Mouse (Mus musculus) limb, embryonic 11.5 days (tissue): ENCODE results near the gene Arid3b. TPM values are rescaled to one million over a fixed set of nuclear protein-coding genes. Genes with fewer than 3 reads are reported as not detected.
A peak's percentile ranks its signal among the peaks of the same experiment; 100 is the strongest.

Source experiments
- ATAC-seq: fragments of 200-750 bp; cut with Nextera tagmentation; 2 replicates; pipeline ENCODE4 v1.8.0; 2017; ENCODE audit warnings: low read depth; ENCODE audit not compliant: insufficient number of reproducible peaks, low FRiP score, low TSS enrichment
- DNase-seq: peaks from one replicate; pipeline ENCODE4 v3.0.0-alpha.2; 2015; ENCODE audit warnings: low spot score
- H3K27ac ChIP-seq: fragments of 300-500 bp; sonication (generic); replicated peaks from 2 replicates; pipeline ENCODE4 v1.5.1; 2014; ENCODE audit warnings: low read depth, mild to moderate bottlenecking, low read length
- H3K27me3 ChIP-seq: fragments of 300-500 bp; sonication (generic); 2 replicates; pipeline ENCODE4 v1.6.1; 2014; ENCODE audit warnings: mild to moderate bottlenecking, low read length, mixed read lengths; ENCODE audit not compliant: control insufficient read depth, insufficient read depth
- H3K36me3 ChIP-seq: fragments of 300-500 bp; sonication (generic); 2 replicates; pipeline ENCODE4 v1.6.1; 2014; ENCODE audit warnings: mild to moderate bottlenecking, low read length, moderate library complexity, mixed read lengths; ENCODE audit not compliant: control insufficient read depth, insufficient read depth
- H3K4me1 ChIP-seq: fragments of 300-500 bp; sonication (generic); 2 replicates; pipeline ENCODE4 v1.6.1; 2014; ENCODE audit warnings: low read length, mixed read lengths; ENCODE audit not compliant: control insufficient read depth, insufficient read depth
- H3K4me2 ChIP-seq: fragments of 300-500 bp; sonication (generic); 2 replicates; pipeline ENCODE4 v1.6.1; 2014; ENCODE audit warnings: low read depth, mild to moderate bottlenecking, moderate library complexity; ENCODE audit not compliant: severe bottlenecking
- H3K4me3 ChIP-seq: fragments of 300-500 bp; sonication (generic); 2 replicates; pipeline ENCODE4 v1.5.1; 2014; ENCODE audit warnings: low read depth, low read length
- H3K9ac ChIP-seq: fragments of 300-500 bp; sonication (generic); 2 replicates; pipeline ENCODE4 v1.6.1; 2014; ENCODE audit warnings: mild to moderate bottlenecking, low read length
- H3K9me3 ChIP-seq: fragments of 300-500 bp; sonication (generic); 2 replicates; pipeline ENCODE4 v1.6.1; 2016; ENCODE audit warnings: low read length; ENCODE audit not compliant: control insufficient read depth
- WGBS: fragments of 180-500 bp; shearing (Covaris S2); extraction: QIAGEN DNeasy Blood & Tissue Kit; methylation state at CpG from one replicate; pipeline ENCODE4 v1.1.7; 2014; 5-methylcytosine and 5-hydroxymethylcytosine counted together
- polyA plus RNA-seq: library from polyadenylated mRNA; unstranded; fragments of >200 nt; fragmentation: Nextera tagmentation; extraction: Ambion mirVana; gene quantifications from 2 replicates; pipeline ENCODE4 v1.2.1, GENCODE M21; 2014

Arid3b gene
- polyA plus RNA-seq, 1 experiment from 2014 or later = 35.8 TPM

- peak within 1 kb of the TSS; percentile 97 for H3K4me2 ChIP-seq
- H3K4me1 ChIP-seq = peaks cover 21% of the 10 kb centered on the region
- under 1% methylated on average over 93 of the region's 93 CpGs for WGBS
- DNase-seq (peak; percentile 75), ATAC-seq (peak; percentile 53; the same call in 1 of the 2 replicates)
- peak within 1 kb of the TSS; percentile 96 for H3K27ac ChIP-seq
- H3K4me3 ChIP-seq = peak within 1 kb of the TSS; percentile 93
- H3K36me3 ChIP-seq = peaks cover under 1% of the 10 kb centered on the region; the same call in 1 of the 2 replicates
- no peaks in the 10 kb centered on the region for H3K27me3 ChIP-seq
- no peaks in the 10 kb centered on the region for H3K9me3 ChIP-seq
- H3K9ac ChIP-seq = peak within 1 kb of the TSS; percentile 90
Observed at GRCm38 (mm10) chr9:57765364-57766351, 70.9 kb downstream of the Arid3b start, which contains the start of gene Clk3. TSS of gene Clk3 (minus strand) at chr9:57765860.

GRCm38 (mm10) chr9:57764974-57765363 lies 71.6 kb downstream of the Arid3b start:
- Histone ChIP-seq H3K36me3 (peaks cover 6% of the 10 kb centered on the region; the same call in 1 of the 2 replicates), H3K9ac (peak overlapping the region; percentile 90)
- peak; percentile 89 for ATAC-seq

GRCm38 (mm10) chr9:57764147-57764973 lies 72.2 kb downstream of the Arid3b start:
- peak overlapping the region; percentile 96 for H3K27ac ChIP-seq
- ATAC-seq (peak; percentile 72; the same call in 1 of the 2 replicates), DNase-seq (peak; percentile 35)
- no peaks in the 10 kb centered on the region for H3K9me3 ChIP-seq
- under 1% methylated on average over 56 of the region's 57 CpGs for WGBS
- peaks cover 11% of the 10 kb centered on the region for H3K36me3 ChIP-seq
- peak overlapping the region; percentile 93 for H3K4me3 ChIP-seq
- peak overlapping the region; percentile 97 for H3K4me2 ChIP-seq
- H3K27me3 ChIP-seq = no peaks in the 10 kb centered on the region
- peaks cover 21% of the 10 kb centered on the region for H3K4me1 ChIP-seq
- peak overlapping the region; percentile 90 for H3K9ac ChIP-seq

More at GRCm38 (mm10) chr9:57764974-57765363, 71.6 kb downstream of the Arid3b start:
- WGBS = under 1% methylated on average over 45 of the region's 45 CpGs
- peak overlapping the region; percentile 97 for H3K4me2 ChIP-seq
- peak overlapping the region; percentile 93 for H3K4me3 ChIP-seq
- H3K4me1 ChIP-seq = peaks cover 21% of the 10 kb centered on the region
- H3K9me3 ChIP-seq = no peaks in the 10 kb centered on the region
- DNase-seq = peak; percentile 96
- H3K27ac ChIP-seq = peak overlapping the region; percentile 96
- H3K27me3 ChIP-seq = no peaks in the 10 kb centered on the region

GRCm38 (mm10) chr9:57762563-57762991 lies 74.0 kb downstream of the Arid3b start:
- peaks cover 21% of the 10 kb centered on the region for H3K4me1 ChIP-seq
- no peak overlapping the region for H3K4me3 ChIP-seq
- DNase-seq (peak; percentile 33), ATAC-seq (no peak)
- no peak overlapping the region for H3K9ac ChIP-seq
- 0 out of 2 replicates have a peak overlapping the region, but pooled peaks have one; percentile 5 for H3K4me2 ChIP-seq
- 66% methylated on average over 6 of the region's 6 CpGs for WGBS
- H3K27me3 ChIP-seq = no peaks in the 10 kb centered on the region
- no peak overlapping the region for H3K27ac ChIP-seq
- peaks cover 23% of the 10 kb centered on the region for H3K36me3 ChIP-seq
- H3K9me3 ChIP-seq = no peaks in the 10 kb centered on the region

GRCm38 (mm10) chr9:57761563-57762551 lies 74.7 kb downstream of the Arid3b start:
- Histone ChIP-seq H3K4me2 (no peak overlapping the region), H3K36me3 (peaks cover 30% of the 10 kb centered on the region), H3K27ac (no peak overlapping the region), H3K27me3 (no peaks in the 10 kb centered on the region), H3K4me1 (peaks cover 21% of the 10 kb centered on the region), H3K9ac (no peak overlapping the region), H3K4me3 (no peak overlapping the region), H3K9me3 (no peaks in the 10 kb centered on the region)
- DNase-seq (no peak), ATAC-seq (no peak)
- WGBS = 96% methylated on average over 13 of the region's 13 CpGs

- H3K36me3 ChIP-seq = peaks cover 35% of the 10 kb centered on the region
Observed at GRCm38 (mm10) chr9:57760416-57761146, 76.0 kb downstream of the Arid3b start.

GRCm38 (mm10) chr9:57759289-57759688 lies 77.3 kb downstream of the Arid3b start:
- no peak for ATAC-seq
- Histone ChIP-seq H3K36me3 (peaks cover 39% of the 10 kb centered on the region), H3K9ac (no peak overlapping the region), H3K4me3 (no peak overlapping the region), H3K9me3 (no peaks in the 10 kb centered on the region), H3K27me3 (no peaks in the 10 kb centered on the region), H3K4me2 (no peak overlapping the region), H3K4me1 (peaks cover 16% of the 10 kb centered on the region; the same call in 1 of the 2 replicates), H3K27ac (no peak overlapping the region)
- DNase-seq = peak; percentile 73
- WGBS = 30% methylated on average over 6 of the region's 6 CpGs

More at GRCm38 (mm10) chr9:57760416-57761146, 76.0 kb downstream of the Arid3b start:
- Histone ChIP-seq H3K4me3 (no peak overlapping the region), H3K9ac (no peak overlapping the region), H3K4me1 (peaks cover 16% of the 10 kb centered on the region; the same call in 1 of the 2 replicates), H3K9me3 (no peaks in the 10 kb centered on the region), H3K4me2 (no peak overlapping the region), H3K27ac (no peak overlapping the region), H3K27me3 (no peaks in the 10 kb centered on the region)
- DNase-seq (no peak), ATAC-seq (no peak)
- 96% methylated on average over 24 of the region's 24 CpGs for WGBS
